Mouse (Mus musculus): ENCODE data around the gene Slc35b1. TPM values are rescaled to one million over a fixed set of nuclear protein-coding genes. Genes with fewer than 3 reads are reported as not detected.

Slc35b1 gene
- total and polyA plus RNA-seq, 3 experiments: 47.0 to 125 (median 75.1) TPM

- H3K4me1 ChIP-seq (ENCODE audit: control insufficient read depth in 1 of 2, insufficient read depth in 2 of 2): peaks cover 3 to 13% of the 10 kb centered on the region in 2 experiments
- dilution Hi-C loops (cut with MboI; ENCODE audit: extremely low pct_ligation_motif_present, extremely low pct_unique_long_range_greater_than_20kb, low sequenced_read_pairs): no loop called here
- no peak for TF ChIP-seq KAT2A (IDR thresholded peaks at IDR 0.05; ENCODE audit: insufficient replicate concordance, low read length)
- no peak for TF ChIP-seq EP300 (IDR thresholded peaks at IDR 0.05; ENCODE audit: low read length)
- no peak for TF ChIP-seq ZNF384 (IDR thresholded peaks at IDR 0.05; ENCODE audit: low read depth, low read length)
- no peak for TF ChIP-seq RCOR1 (conservative IDR thresholded peaks at IDR 0.05; ENCODE audit: low read depth, low read length)
- TF ChIP-seq ELF1 (IDR thresholded peaks at IDR 0.05; ENCODE audit: low read depth, low read length): no peak
- TF ChIP-seq USF1 (IDR thresholded peaks at IDR 0.05; ENCODE audit: low read depth, low read length): no peak
- TF ChIP-seq CHD2 (IDR thresholded peaks at IDR 0.05; ENCODE audit: low read length): no peak
- TF ChIP-seq JUND (conservative IDR thresholded peaks at IDR 0.05; ENCODE audit: low read depth, low read length): no peak
- H3K4me2 ChIP-seq (ENCODE audit: insufficient read depth, low read depth, poor library complexity, severe bottlenecking): no peak overlapping the region
- peaks cover 8% of the 10 kb centered on the region for H3K79me2 ChIP-seq (replicated peaks; ENCODE audit: control insufficient read depth, extremely low read depth, insufficient read depth, poor library complexity, severe bottlenecking)
- in situ Hi-C loops (cut with MboI; ENCODE audit: low pct_ligation_motif_present, low pct_unique_long_range_greater_than_20kb, low sequenced_read_pairs): loop anchor here (25.0 kb wide), 1 partner anchor 272 kb away; the partner anchor contains the start of gene Phb
- no peaks in the 10 kb centered on the region for H3K27me3 ChIP-seq (replicated peaks)
- no peak overlapping the region for H3K27ac ChIP-seq (ENCODE audit: insufficient read depth, low read depth)
- no peak for DNase-seq (ENCODE audit: extremely low read depth)
- no peaks in the 10 kb centered on the region for H3K9me3 ChIP-seq (replicated peaks; ENCODE audit: low read length)
- peaks cover 51 to 76% of the 10 kb centered on the region in 2 experiments for H3K36me3 ChIP-seq (replicated peaks in 1 of 2; ENCODE audit: control insufficient read depth in 1 of 2, insufficient read depth in 1 of 2, low read length in 1 of 2)
- no peak overlapping the region for H3K4me3 ChIP-seq (replicated peaks in 1 of 3; ENCODE audit: low read depth in 2 of 3, low read length in 2 of 3, poor library complexity in 1 of 3)
- no peak overlapping the region for H3K9ac ChIP-seq (ENCODE audit: insufficient read depth, low read depth)
These were observed 5.9 kb downstream of the Slc35b1 start for GRCm38 (mm10) chr11:95390420-95390819.

- Histone ChIP-seq H3K9ac (ENCODE audit: insufficient read depth, low read depth) (no peak overlapping the region), H3K4me2 (ENCODE audit: insufficient read depth, low read depth, poor library complexity, severe bottlenecking) (no peak overlapping the region), H3K4me1 (ENCODE audit: control insufficient read depth in 1 of 2, insufficient read depth in 2 of 2) (peaks cover 0 to 5% of the 10 kb centered on the region in 2 experiments; a peak in 2 of 4 replicates), H3K36me3 (replicated peaks in 1 of 2; ENCODE audit: control insufficient read depth in 1 of 2, insufficient read depth in 1 of 2, low read length in 1 of 2) (peaks cover 51 to 74% of the 10 kb centered on the region in 2 experiments), H3K27ac (ENCODE audit: insufficient read depth, low read depth) (no peak overlapping the region), H3K79me2 (replicated peaks; ENCODE audit: control insufficient read depth, extremely low read depth, insufficient read depth, poor library complexity, severe bottlenecking) (peaks cover under 1% of the 10 kb centered on the region), H3K4me3 (replicated peaks in 1 of 3; ENCODE audit: low read depth in 2 of 3, low read length in 2 of 3, poor library complexity in 1 of 3) (no peak overlapping the region), H3K9me3 (replicated peaks; ENCODE audit: low read length) (no peaks in the 10 kb centered on the region), H3K27me3 (replicated peaks) (no peaks in the 10 kb centered on the region)
- no peak for TF ChIP-seq RCOR1 (conservative IDR thresholded peaks at IDR 0.05; ENCODE audit: low read depth, low read length)
- no peak for DNase-seq (ENCODE audit: extremely low read depth)
- in situ Hi-C loops (cut with MboI; ENCODE audit: low pct_ligation_motif_present, low pct_unique_long_range_greater_than_20kb, low sequenced_read_pairs) (loop anchor here (25.0 kb wide), 1 partner anchor 271 kb away; the partner anchor contains the start of gene Phb), dilution Hi-C loops (cut with MboI; ENCODE audit: extremely low pct_ligation_motif_present, extremely low pct_unique_long_range_greater_than_20kb, low sequenced_read_pairs) (no loop called here)
These were observed 6.7 kb downstream of the Slc35b1 start for GRCm38 (mm10) chr11:95391201-95391600.

- DNase-seq (ENCODE audit: extremely low read depth): no peak
- Histone ChIP-seq H3K4me1 (ENCODE audit: control insufficient read depth in 1 of 2, insufficient read depth in 2 of 2) (no peaks in the 10 kb centered on the region; a peak in 1 of 4 replicates), H3K4me2 (ENCODE audit: insufficient read depth, low read depth, poor library complexity, severe bottlenecking) (no peak overlapping the region), H3K9ac (ENCODE audit: insufficient read depth, low read depth) (no peak overlapping the region), H3K4me3 (replicated peaks in 1 of 3; ENCODE audit: low read depth in 2 of 3, low read length in 2 of 3, poor library complexity in 1 of 3) (no peak overlapping the region), H3K27me3 (replicated peaks) (no peaks in the 10 kb centered on the region), H3K79me2 (replicated peaks; ENCODE audit: control insufficient read depth, extremely low read depth, insufficient read depth, poor library complexity, severe bottlenecking) (no peaks in the 10 kb centered on the region), H3K9me3 (replicated peaks; ENCODE audit: low read length) (no peaks in the 10 kb centered on the region), H3K27ac (ENCODE audit: insufficient read depth, low read depth) (no peak overlapping the region), H3K36me3 (replicated peaks in 1 of 2; ENCODE audit: control insufficient read depth in 1 of 2, insufficient read depth in 1 of 2, low read length in 1 of 2) (peaks cover 48 to 68% of the 10 kb centered on the region in 2 experiments)
- TF ChIP-seq BHLHE40 (IDR thresholded peaks at IDR 0.05; ENCODE audit: low read depth, low read length): no peak
- TF ChIP-seq EP300 (IDR thresholded peaks at IDR 0.05; ENCODE audit: low read length): no peak
- no peak for TF ChIP-seq PAX5 (IDR thresholded peaks at IDR 0.05; ENCODE audit: low read length)
- no peak for TF ChIP-seq NRF1 (IDR thresholded peaks at IDR 0.05; ENCODE audit: low read depth, low read length)
- TF ChIP-seq ZKSCAN1 (IDR thresholded peaks at IDR 0.05; ENCODE audit: borderline replicate concordance, low read depth, low read length): no peak
- no peak for TF ChIP-seq MXI1 (IDR thresholded peaks at IDR 0.05; ENCODE audit: low read depth, low read length)
- no peak for TF ChIP-seq MAX (IDR thresholded peaks at IDR 0.05; ENCODE audit: low read length)
- dilution Hi-C loops (cut with MboI; ENCODE audit: extremely low pct_ligation_motif_present, extremely low pct_unique_long_range_greater_than_20kb, low sequenced_read_pairs): no loop called here
- in situ Hi-C loops (cut with MboI; ENCODE audit: low pct_ligation_motif_present, low pct_unique_long_range_greater_than_20kb, low sequenced_read_pairs): loop anchor here (25.0 kb wide), 1 partner anchor 271 kb away; the partner anchor contains the start of gene Phb
These were observed 7.3 kb downstream of the Slc35b1 start for GRCm38 (mm10) chr11:95391743-95392142.

Data from CH12.LX (cell line).